Mouse (Mus musculus) gastrocnemius, adult 8-10 months (tissue): ENCODE data around the gene Zbtb42. TPM values are rescaled to one million over a fixed set of nuclear protein-coding genes. Genes with fewer than 3 reads are reported as not detected.

Experiments
- DNase-seq, 2 experiments: peaks; one replicate each; pipeline ENCODE4 v3.0.0; 2022; ENCODE audit warnings: low spot score in 2 of 2
- total RNA-seq, 4 experiments: library from RNA; stranded (reverse); gene quantifications; 2 replicates each; pipeline ENCODE4 v1.2.4; 2022

Zbtb42 gene
- total RNA-seq, 4 experiments from 2014 or later, result 0.48 to 0.90 (median 0.58) TPM

- no peak for DNase-seq
Measured at GRCm38 (mm10) chr12:112661327-112661605, 17.4 kb upstream of the Zbtb42 start.

GRCm38 (mm10) chr12:112661851-112662250 lies 16.8 kb upstream of the Zbtb42 start:
- DNase-seq, result no peak

GRCm38 (mm10) chr12:112663303-112663702 lies 15.3 kb upstream of the Zbtb42 start:
- no peak for DNase-seq

GRCm38 (mm10) chr12:112663716-112664115 lies 14.9 kb upstream of the Zbtb42 start:
- DNase-seq, result no peak

- no peak for DNase-seq
Measured at GRCm38 (mm10) chr12:112664124-112664523, 14.5 kb upstream of the Zbtb42 start.

- DNase-seq, result no peak
Measured at GRCm38 (mm10) chr12:112664656-112665055, 14.0 kb upstream of the Zbtb42 start.

GRCm38 (mm10) chr12:112665445-112665844 lies 13.2 kb upstream of the Zbtb42 start:
- DNase-seq, result peak in 1 of 2 experiments; percentile 40

- DNase-seq, result no peak
Measured at GRCm38 (mm10) chr12:112665881-112666544, 12.6 kb upstream of the Zbtb42 start.

GRCm38 (mm10) chr12:112667619-112668297 lies 10.9 kb upstream of the Zbtb42 start:
- DNase-seq, result peak; percentile 48 to 51

GRCm38 (mm10) chr12:112670718-112671393 lies 7.8 kb upstream of the Zbtb42 start:
- DNase-seq, result peak; percentile 68 to 84

GRCm38 (mm10) chr12:112671891-112672290 lies 6.7 kb upstream of the Zbtb42 start:
- no peak for DNase-seq

GRCm38 (mm10) chr12:112672744-112673575 lies 5.7 kb upstream of the Zbtb42 start:
- peak in 1 of 2 experiments; percentile 33 for DNase-seq

GRCm38 (mm10) chr12:112673576-112674091 lies 5.0 kb upstream of the Zbtb42 start:
- DNase-seq, result peak in 1 of 2 experiments; percentile 34

- peak in 1 of 2 experiments; percentile 42 for DNase-seq
Measured at GRCm38 (mm10) chr12:112674132-112675011, 4.3 kb upstream of the Zbtb42 start, which contains the start of gene Akt1. TSS of gene Akt1 (minus strand) at chr12:112674884.

GRCm38 (mm10) chr12:112675245-112676035 lies 3.2 kb upstream of the Zbtb42 start:
- DNase-seq, result peak; percentile 66 to 71

GRCm38 (mm10) chr12:112677076-112677475 lies 1.6 kb upstream of the Zbtb42 start:
- no peak for DNase-seq

- no peak for DNase-seq
Measured at GRCm38 (mm10) chr12:112677943-112678554, 579 bp upstream of the Zbtb42 start.

- no peak for DNase-seq
Measured at GRCm38 (mm10) chr12:112679027-112679996, 684 bp downstream of the Zbtb42 start.
